Mouse (Mus musculus): ENCODE measurements around the gene Gm12117.

Gene Gm12117

DNA sequence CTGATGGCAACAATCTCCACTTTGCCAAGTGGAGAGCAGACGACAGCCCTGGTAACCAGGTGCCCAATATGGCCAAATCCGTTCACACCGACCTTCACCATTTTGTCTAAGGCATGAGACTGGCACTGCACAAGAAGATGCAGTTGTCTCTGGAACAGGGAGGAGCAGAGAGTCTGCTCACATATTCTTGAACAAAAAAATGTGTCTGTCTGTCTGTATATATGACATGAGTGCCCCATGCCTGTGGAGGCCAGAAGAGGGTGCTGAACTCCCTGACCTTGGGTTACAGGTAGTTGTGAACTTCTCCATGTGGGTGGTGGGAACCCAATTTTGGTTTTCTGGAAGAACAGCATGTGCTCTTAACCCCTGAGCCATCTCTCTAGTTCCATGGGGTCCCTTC is at the start of gene Gm12117:
Gene Gm12117, minus strand, starts transcription at position 101 of the 400 bp plus-strand sequence.
- in situ Hi-C loops (cut with MboI; ENCODE audit: unreplicated experiment in 2 of 2), result no loop called here

- in situ Hi-C loops (cut with MboI; ENCODE audit: unreplicated experiment in 2 of 2), result no loop called here
Observed at GRCm38 (mm10) chr11:33319006-33319611, 42.6 kb upstream of the Gm12117 start.

GRCm38 (mm10) chr11:33309566-33309965 is 33.0 kb upstream of the Gm12117 start:
- in situ Hi-C loops (cut with MboI; ENCODE audit: unreplicated experiment in 2 of 2), result no loop called here

DNA sequence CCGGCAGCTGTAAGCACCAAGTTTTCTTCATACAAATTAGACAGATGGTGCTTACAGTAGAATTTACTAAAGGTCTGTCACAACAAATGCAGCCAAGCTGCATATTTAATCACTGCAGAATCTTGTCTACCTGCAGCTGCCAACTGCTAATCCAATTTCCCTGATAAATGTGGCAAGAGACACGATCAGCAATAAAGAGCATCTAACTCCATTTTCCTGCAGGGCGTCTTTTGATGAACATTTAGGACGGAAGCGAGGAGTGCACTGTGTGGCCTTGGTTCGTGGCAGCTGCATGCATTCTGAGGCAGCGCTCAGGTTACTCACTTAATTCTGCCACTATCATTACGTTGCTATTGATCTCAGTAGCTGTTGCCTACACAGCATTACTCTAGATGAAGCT is 24.3 kb upstream of the Gm12117 start:
- in situ Hi-C loops (cut with MboI; ENCODE audit: unreplicated experiment in 2 of 2), result no loop called here

DNA sequence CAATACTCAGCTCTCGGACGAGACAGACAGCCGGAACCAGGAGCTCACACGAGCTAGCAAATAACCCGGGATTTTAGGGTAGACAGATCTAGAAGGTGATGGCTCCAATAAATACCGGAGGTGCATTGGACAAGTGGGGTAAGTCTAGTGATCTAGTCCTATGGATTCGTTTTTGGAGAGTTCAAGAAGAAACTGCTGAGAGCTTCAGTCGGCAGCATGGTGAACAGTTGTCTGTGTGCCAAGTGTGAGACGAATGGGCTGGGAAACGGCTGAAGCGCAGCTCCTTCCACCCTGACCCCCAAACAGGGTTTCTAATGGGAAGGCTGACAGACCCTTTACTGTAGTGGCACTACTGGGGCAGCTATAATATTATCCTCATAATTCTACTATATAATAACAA is 22.8 kb upstream of the Gm12117 start:
- in situ Hi-C loops (cut with MboI; ENCODE audit: unreplicated experiment in 2 of 2), result no loop called here

DNA sequence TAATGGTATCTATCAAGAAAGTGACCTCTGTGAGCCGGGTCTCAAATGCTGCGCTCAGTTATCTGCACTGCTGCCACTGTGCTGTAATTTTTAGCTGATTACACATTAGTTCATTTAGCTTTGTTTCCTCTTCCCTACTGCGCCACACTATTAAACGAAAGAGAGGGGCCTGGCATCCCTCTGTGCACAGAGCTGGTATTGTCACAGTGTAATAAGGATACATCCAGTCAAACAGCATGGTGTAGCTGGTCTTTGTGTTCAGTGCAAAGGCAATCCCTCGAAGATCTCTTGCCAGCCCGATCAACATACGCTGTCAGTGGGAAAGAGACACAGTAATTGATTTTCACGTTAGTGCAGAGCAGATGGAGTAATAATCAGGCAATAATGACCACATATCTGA is 20.6 kb upstream of the Gm12117 start:
- in situ Hi-C loops (cut with MboI; ENCODE audit: unreplicated experiment in 2 of 2), result no loop called here

DNA sequence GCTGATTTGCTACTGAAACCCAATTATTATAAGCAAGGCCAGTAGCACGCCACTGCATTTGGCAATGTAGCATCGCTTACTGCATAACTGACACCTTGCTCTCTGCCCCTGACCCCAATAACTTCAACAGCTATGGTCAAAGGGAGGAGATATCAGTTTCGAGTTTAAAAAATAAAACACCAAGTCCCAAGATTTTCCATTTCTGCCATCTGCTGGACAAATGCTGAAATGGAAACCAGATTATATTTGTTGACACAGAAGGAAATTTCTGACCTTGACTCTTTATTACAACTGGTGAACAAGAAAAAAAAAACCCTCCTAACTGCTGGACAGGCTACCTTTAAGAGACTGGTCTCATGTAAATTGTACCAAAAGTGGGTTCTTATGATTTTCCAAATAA is 18.9 kb upstream of the Gm12117 start:
- in situ Hi-C loops (cut with MboI; ENCODE audit: unreplicated experiment in 2 of 2), result no loop called here

DNA sequence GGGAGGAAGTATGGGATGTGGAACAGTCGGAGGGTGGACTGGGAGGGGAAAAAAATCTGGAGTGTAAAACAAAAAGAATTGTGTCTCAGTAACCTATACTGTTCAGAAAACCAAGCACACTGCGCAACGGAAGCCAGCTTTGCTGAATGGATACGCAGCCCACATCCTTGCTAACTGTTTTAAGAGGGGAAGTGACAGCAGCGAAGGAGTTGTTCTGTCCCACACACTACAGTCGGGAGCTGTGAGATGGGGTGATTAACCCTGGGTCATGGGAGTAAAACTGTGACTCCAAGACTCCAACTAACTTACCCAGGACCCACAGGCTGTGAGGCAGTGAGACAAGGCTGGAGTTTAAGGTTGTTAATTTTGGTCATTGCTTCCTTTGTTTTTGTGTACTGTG is 17.5 kb upstream of the Gm12117 start:
- in situ Hi-C loops (cut with MboI; ENCODE audit: unreplicated experiment in 2 of 2), result no loop called here

- in situ Hi-C loops (cut with MboI; ENCODE audit: unreplicated experiment in 2 of 2), result no loop called here
Observed at GRCm38 (mm10) chr11:33278571-33278970, 2.0 kb upstream of the Gm12117 start.

GRCm38 (mm10) chr11:33274816-33275215 is 1.7 kb downstream of the Gm12117 start:
- in situ Hi-C loops (cut with MboI; ENCODE audit: unreplicated experiment in 2 of 2), result no loop called here

- in situ Hi-C loops (cut with MboI; ENCODE audit: unreplicated experiment in 2 of 2), result no loop called here
Observed at GRCm38 (mm10) chr11:33274294-33274693, 2.2 kb downstream of the Gm12117 start.

- in situ Hi-C loops (cut with MboI; ENCODE audit: unreplicated experiment in 2 of 2), result no loop called here
Observed at GRCm38 (mm10) chr11:33240295-33240694, 36.2 kb downstream of the Gm12117 start.

DNA sequence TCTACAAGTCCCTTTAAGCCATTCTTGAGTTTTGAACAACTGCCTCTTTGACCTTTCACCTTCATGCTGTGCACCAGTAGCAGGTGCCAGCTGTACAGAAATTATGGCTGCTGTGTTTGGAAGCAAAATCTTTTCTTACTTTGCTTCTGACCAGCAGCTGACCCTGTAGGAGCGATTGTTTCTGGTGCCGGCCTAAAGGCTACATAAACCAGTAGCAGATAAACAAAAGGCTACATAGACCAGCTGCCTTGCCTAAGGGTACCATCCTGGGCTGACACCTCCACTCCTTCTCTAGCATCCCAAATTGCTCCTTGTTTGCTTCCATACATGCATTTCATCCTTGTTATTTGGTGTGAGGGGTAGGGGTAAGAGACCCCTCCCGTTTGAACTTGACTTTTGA is 42.4 kb downstream of the Gm12117 start:
- in situ Hi-C loops (cut with MboI; ENCODE audit: unreplicated experiment in 2 of 2), result no loop called here

GRCm38 (mm10) chr11:33232056-33232455 is 44.5 kb downstream of the Gm12117 start:
- in situ Hi-C loops (cut with MboI; ENCODE audit: unreplicated experiment in 2 of 2), result no loop called here

GRCm38 (mm10) chr11:33228186-33228585 is 48.4 kb downstream of the Gm12117 start:
- in situ Hi-C loops (cut with MboI; ENCODE audit: unreplicated experiment in 2 of 2), result no loop called here

DNA sequence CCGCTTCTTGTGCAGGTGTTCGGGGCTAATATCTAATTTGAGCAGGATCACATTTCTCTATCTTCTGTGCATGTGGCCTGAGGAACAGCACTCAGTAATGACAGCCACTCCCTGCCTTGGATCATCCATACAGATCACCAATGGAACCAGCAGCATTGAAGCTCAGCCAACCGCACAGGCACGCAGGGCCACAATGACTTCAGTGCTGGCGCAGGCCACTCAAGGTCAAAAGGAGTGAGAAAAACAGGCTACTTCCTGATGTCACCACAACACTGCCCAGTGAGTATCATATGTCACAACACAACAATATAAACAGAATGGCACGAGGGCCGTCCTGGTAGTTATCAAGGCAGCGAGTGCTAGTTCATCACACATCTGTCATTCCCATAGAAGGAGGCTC is 50.0 kb downstream of the Gm12117 start:
- in situ Hi-C loops (cut with MboI; ENCODE audit: unreplicated experiment in 2 of 2), result no loop called here
